Mouse (Mus musculus) CD4-positive, CD25-positive, alpha-beta regulatory T cell, adult 2 months (primary cell): ENCODE measurements around the gene 1110059E24Rik.

Experiments used
- DNase-seq: peaks from one replicate; pipeline ENCODE4 v3.0.0-alpha.2; 2012; ENCODE audit warnings: low read depth, low spot score

Gene 1110059E24Rik

GRCm38 (mm10) chr19:21577443-21577842 is 75.3 kb downstream of the 1110059E24Rik start:
- DNase-seq = no peak

GRCm38 (mm10) chr19:21571986-21572385 is 80.8 kb downstream of the 1110059E24Rik start:
- no peak for DNase-seq

- peak; percentile 92 for DNase-seq
These were observed 81.4 kb downstream of the 1110059E24Rik start for GRCm38 (mm10) chr19:21571223-21571980.

GRCm38 (mm10) chr19:21570778-21571177 is 82.0 kb downstream of the 1110059E24Rik start:
- peak; percentile 11 for DNase-seq

- DNase-seq = no peak
These were observed 84.1 kb downstream of the 1110059E24Rik start for GRCm38 (mm10) chr19:21568528-21569185.

GRCm38 (mm10) chr19:21567933-21568332 is 84.8 kb downstream of the 1110059E24Rik start:
- DNase-seq = no peak

- DNase-seq = no peak
These were observed 86.3 kb downstream of the 1110059E24Rik start for GRCm38 (mm10) chr19:21566484-21566883.

- DNase-seq = no peak
These were observed 88.3 kb downstream of the 1110059E24Rik start for GRCm38 (mm10) chr19:21564461-21564797.

- peak; percentile 87 for DNase-seq
These were observed 88.9 kb downstream of the 1110059E24Rik start for GRCm38 (mm10) chr19:21563789-21564460.

- DNase-seq = no peak
These were observed 89.8 kb downstream of the 1110059E24Rik start for GRCm38 (mm10) chr19:21562996-21563395.

GRCm38 (mm10) chr19:21552801-21553200 is 100.0 kb downstream of the 1110059E24Rik start:
- DNase-seq = no peak

GRCm38 (mm10) chr19:21551921-21552536 is 100.7 kb downstream of the 1110059E24Rik start:
- no peak for DNase-seq

- peak; percentile 41 for DNase-seq
These were observed 103.1 kb downstream of the 1110059E24Rik start for GRCm38 (mm10) chr19:21549713-21550112.

GRCm38 (mm10) chr19:21548947-21549346 is 103.8 kb downstream of the 1110059E24Rik start:
- no peak for DNase-seq

- DNase-seq = no peak
These were observed 115.7 kb downstream of the 1110059E24Rik start for GRCm38 (mm10) chr19:21537125-21537524.
